Mouse (Mus musculus) stomach, embryonic 14.5 days (tissue): ENCODE results near the gene Hormad1. TPM values are rescaled to one million over a fixed set of nuclear protein-coding genes. Genes with fewer than 3 reads are reported as not detected.
"Not testable (repeated sequence)": the region's sequence is repeated elsewhere in the genome, so short reads cannot be mapped to it uniquely, and the experiment has no call there.

Experiments
- ATAC-seq: fragments of 200-750 bp; cut with Nextera tagmentation; 2 replicates; pipeline ENCODE4 v1.8.0; 2017; ENCODE audit warnings: low read depth, moderate TSS enrichment; ENCODE audit not compliant: insufficient number of reproducible peaks, insufficient read depth, low FRiP score
- H3K27ac ChIP-seq: fragments of 300-500 bp; sonication (generic); 2 replicates; pipeline ENCODE4 v1.5.1; 2014; ENCODE audit warnings: mild to moderate bottlenecking, low read length, moderate library complexity, mixed read lengths
- H3K27me3 ChIP-seq: fragments of 300-500 bp; sonication (generic); 2 replicates; pipeline ENCODE4 v1.6.1; 2014; ENCODE audit warnings: low read length, control low read depth, mixed read lengths; ENCODE audit not compliant: control insufficient read depth, insufficient read depth
- H3K36me3 ChIP-seq: fragments of 300-500 bp; sonication (generic); 2 replicates; pipeline ENCODE4 v1.6.1; 2014; ENCODE audit warnings: mild to moderate bottlenecking, control low read depth, low read length, moderate library complexity, mixed read lengths; ENCODE audit not compliant: control insufficient read depth, insufficient read depth
- H3K4me1 ChIP-seq: fragments of 300-500 bp; sonication (generic); 2 replicates; pipeline ENCODE4 v1.6.1; 2014; ENCODE audit warnings: low read length, control low read depth, mixed read lengths; ENCODE audit not compliant: control insufficient read depth, insufficient read depth
- H3K4me2 ChIP-seq: fragments of 300-500 bp; sonication (generic); replicated peaks from 2 replicates; pipeline ENCODE4 v1.6.1; 2014; ENCODE audit warnings: low read depth, low read length, control low read depth
- H3K4me3 ChIP-seq: fragments of 300-500 bp; sonication (generic); 2 replicates; pipeline ENCODE4 v1.5.1; 2014; ENCODE audit warnings: low read depth, low read length, control low read depth
- H3K9ac ChIP-seq: fragments of 300-500 bp; sonication (generic); replicated peaks from 2 replicates; pipeline ENCODE4 v1.6.1; 2014; ENCODE audit warnings: low read depth, mild to moderate bottlenecking, control low read depth, low read length, moderate library complexity, mixed read lengths
- H3K9me3 ChIP-seq: fragments of 300-500 bp; sonication (generic); 2 replicates; pipeline ENCODE4 v1.6.1; 2016; ENCODE audit warnings: low read depth, low read length, control low read depth; ENCODE audit not compliant: control insufficient read depth
- WGBS: fragments of 180-500 bp; shearing (Covaris S2); extraction: QIAGEN DNeasy Blood & Tissue Kit; methylation state at CpG from one replicate; pipeline ENCODE4 v1.1.7; 2014; 5-methylcytosine and 5-hydroxymethylcytosine counted together
- polyA plus RNA-seq: library from polyadenylated mRNA; unstranded; fragments of >200 nt; fragmentation: Nextera tagmentation; extraction: Ambion mirVana; gene quantifications from 2 replicates; pipeline ENCODE4 v1.2.1, GENCODE M21; 2014

Hormad1 gene
- polyA plus RNA-seq, 1 experiment from 2014 or later = not detected

DNA sequence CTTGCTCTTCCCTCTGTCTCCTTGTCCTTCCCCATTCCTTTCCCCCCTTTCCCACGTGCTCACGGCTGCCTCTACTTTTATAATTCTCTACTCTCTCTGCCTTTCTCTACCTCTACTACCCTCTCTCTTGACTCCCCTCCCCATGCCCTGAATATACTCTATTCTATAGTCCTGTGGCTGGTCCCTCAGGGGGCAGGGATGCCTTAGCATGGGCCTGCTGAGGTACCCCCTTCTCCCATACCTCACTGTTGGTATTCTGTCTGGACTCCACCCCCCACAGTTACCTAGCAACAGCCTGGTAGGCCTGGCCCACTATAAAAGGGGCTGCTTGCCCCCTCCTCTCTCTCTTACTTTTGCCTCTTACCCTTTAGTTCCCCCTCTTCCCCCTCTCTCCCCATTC, 64.1 kb downstream of the Hormad1 start:
- Histone ChIP-seq H3K27ac (no peak overlapping the region), H3K4me1 (peaks cover 5% of the 10 kb centered on the region; the same call in 1 of the 2 replicates), H3K36me3 (peaks cover 22% of the 10 kb centered on the region), H3K9me3 (no peaks in the 10 kb centered on the region), H3K4me3 (no peak overlapping the region), H3K27me3 (no peaks in the 10 kb centered on the region), H3K4me2 (no peak overlapping the region), H3K9ac (no peak overlapping the region)
- no peak for ATAC-seq
- 69% methylated on average over 2 of the region's 2 CpGs for WGBS

DNA sequence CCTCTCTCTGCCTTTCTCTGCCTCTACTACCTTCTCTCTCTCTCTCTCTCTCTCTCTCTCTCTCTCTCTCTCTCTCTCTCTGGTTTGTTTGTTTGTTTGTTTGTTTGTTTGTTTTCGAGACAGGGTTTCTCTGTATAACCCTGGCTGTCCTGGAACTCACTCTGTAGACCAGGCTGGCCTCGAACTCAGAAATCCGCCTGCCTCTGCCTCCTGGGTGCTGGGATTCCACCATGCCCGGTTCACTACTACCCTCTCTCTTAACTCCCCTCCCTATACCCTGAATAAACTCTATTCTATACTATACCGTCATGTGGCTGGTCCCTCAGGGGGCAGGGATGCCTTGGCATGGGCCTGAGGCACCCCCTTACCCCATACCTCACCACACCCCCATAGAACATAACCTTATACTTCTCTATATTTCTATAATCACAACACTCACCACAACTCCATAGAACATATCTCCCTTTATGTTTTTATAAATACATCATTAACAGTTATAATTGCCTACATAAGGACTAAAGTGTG, 64.6 kb downstream of the Hormad1 start:
- not testable (repeated sequence) for H3K9me3 ChIP-seq, H3K27me3 ChIP-seq, ATAC-seq, H3K9ac ChIP-seq, H3K4me1 ChIP-seq
- Histone ChIP-seq H3K36me3 (peaks cover 24% of the 10 kb centered on the region), H3K4me3 (peak overlapping the region; percentile 57), H3K27ac (peak overlapping the region; percentile 69), H3K4me2 (peak overlapping the region; percentile 47)
- 65% methylated on average over 5 of the region's 5 CpGs for WGBS

DNA sequence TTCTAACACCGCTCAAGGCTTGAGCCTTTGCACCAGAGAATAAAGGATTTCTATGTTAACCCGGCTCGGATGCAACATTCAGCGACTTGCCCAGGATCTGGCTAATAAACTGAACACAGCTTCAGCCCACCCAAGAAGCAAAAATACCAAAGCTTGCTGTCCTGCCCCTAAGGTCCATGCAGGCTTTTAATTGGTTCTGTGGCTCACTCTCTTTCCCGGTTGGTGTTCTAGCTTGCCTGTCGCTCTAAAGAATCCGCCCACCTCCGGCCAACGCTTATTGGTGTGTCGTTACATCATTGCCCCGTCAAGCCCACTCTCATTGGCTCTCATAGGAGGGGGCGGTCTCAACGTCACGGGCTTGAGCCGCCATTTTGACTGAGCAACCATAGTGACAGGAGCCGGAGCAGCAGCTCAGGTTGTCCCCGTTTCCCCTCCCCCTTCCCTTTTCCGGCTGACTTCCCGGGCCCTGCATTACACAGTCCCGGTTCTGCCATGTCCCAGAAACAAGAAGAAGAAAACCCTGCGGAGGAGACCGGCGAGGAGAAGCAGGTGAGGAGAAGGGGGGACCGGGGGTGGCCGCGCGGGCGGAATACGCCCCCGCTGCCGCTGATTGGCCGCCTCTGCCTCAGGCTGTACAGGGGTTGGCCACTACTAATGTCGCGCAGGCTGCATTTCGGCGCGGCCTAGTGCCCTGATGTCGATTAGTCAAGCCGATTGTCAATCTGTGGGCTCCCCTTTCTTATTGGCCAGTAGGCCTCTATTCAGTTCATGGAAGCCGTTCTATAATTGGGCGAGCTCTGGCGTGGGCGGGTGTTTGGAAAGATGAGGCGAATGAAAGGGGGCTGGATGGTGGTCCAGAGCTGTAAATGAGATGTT, 65.4 kb downstream of the Hormad1 start, which contains the start of gene Ensa:
Gene Ensa, plus strand, starts transcription at position 366 of the 876 bp plus-strand sequence.
- peaks cover 5% of the 10 kb centered on the region; the same call in 1 of the 2 replicates for H3K4me1 ChIP-seq
- H3K9ac ChIP-seq = peak within 1 kb of the TSS; percentile 40; the same call in 1 of the 2 replicates
- under 1% methylated on average over 44 of the region's 44 CpGs for WGBS
- H3K4me2 ChIP-seq = peak within 1 kb of the TSS; percentile 70
- peaks cover 32% of the 10 kb centered on the region for H3K36me3 ChIP-seq
- no peaks in the 10 kb centered on the region for H3K27me3 ChIP-seq
- H3K9me3 ChIP-seq = no peaks in the 10 kb centered on the region
- H3K4me3 ChIP-seq = peak within 1 kb of the TSS; percentile 57
- ATAC-seq = peak; percentile 98
- H3K27ac ChIP-seq = peak within 1 kb of the TSS; percentile 76

DNA sequence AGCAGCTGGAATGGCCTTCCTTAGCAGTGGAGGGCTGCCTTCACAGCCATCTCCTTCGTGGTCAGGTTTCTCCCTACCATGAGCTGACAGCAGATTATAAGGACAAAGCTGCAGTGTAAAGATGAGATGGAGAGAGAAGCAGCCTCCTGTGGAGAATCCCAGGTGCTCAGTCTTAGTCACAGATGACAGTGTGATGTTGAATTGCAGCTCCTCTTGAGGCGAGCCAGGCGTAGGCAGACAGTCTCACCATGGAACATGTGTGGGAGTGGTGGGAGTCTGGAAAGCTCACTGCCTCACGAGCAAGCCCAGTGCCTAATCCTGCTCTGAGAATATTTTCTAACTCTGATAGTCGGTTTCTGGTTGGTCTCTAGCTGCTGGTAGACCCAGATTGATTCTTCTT, 68.3 kb downstream of the Hormad1 start:
- Histone ChIP-seq H3K27me3 (no peaks in the 10 kb centered on the region), H3K4me3 (no peak overlapping the region), H3K4me2 (no peak overlapping the region), H3K36me3 (peaks cover 57% of the 10 kb centered on the region), H3K9me3 (no peaks in the 10 kb centered on the region), H3K27ac (no peak overlapping the region), H3K9ac (no peak overlapping the region), H3K4me1 (peaks cover 5% of the 10 kb centered on the region; the same call in 1 of the 2 replicates)
- ATAC-seq = no peak
- WGBS = 84% methylated on average over 5 of the region's 5 CpGs

DNA sequence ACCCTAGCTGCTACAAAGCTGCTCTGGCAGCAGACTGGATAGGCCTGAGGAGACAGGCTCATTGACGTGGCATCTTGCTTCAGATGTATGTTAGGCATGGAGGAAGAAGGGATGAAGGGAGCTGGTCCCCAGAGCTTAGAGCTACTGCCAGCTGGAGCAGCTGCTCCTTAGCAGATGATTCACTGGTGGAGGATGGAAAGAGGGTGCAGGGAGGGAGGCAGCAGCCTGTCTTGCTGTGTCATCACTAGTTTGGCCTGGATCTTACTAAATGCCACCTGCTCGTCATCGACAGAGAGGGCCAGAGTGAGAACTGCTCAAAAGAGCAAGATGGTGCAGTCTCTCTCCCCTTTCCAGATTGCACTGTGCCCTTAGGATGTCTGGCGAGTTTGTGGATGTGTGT, 70.3 kb downstream of the Hormad1 start:
- Histone ChIP-seq H3K4me2 (no peak overlapping the region), H3K27me3 (no peaks in the 10 kb centered on the region), H3K9ac (no peak overlapping the region), H3K9me3 (no peaks in the 10 kb centered on the region), H3K4me1 (0 out of 2 replicates have a peak, but pooled peaks cover 2% of the 10 kb centered on the region), H3K4me3 (no peak overlapping the region), H3K36me3 (peaks cover 70% of the 10 kb centered on the region), H3K27ac (no peak overlapping the region)
- 82% methylated on average over 4 of the region's 4 CpGs for WGBS
- ATAC-seq = no peak

DNA sequence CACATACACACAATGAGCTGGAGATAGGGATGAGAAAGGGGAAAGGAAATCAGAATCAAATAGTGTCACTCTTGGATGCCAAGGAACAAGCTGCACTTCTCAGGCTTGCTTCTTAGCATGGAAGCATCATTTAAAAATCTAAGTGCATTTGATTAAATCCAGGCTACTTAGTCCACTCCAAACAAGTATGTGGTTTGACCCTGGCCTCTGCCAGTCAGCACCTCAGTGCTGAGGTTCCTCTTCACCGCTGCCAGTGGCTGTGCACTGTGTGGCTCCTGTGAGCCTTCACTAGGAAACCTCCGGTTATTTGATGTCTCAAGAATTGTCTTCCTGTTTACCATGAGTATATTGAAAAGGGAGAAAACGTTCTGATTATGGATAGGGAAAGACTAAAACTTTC, 71.4 kb downstream of the Hormad1 start:
- Histone ChIP-seq H3K9ac (no peak overlapping the region), H3K4me1 (0 out of 2 replicates have a peak, but pooled peaks cover 2% of the 10 kb centered on the region), H3K36me3 (peaks cover 78% of the 10 kb centered on the region), H3K27ac (no peak overlapping the region), H3K4me3 (no peak overlapping the region), H3K27me3 (no peaks in the 10 kb centered on the region), H3K4me2 (no peak overlapping the region), H3K9me3 (no peaks in the 10 kb centered on the region)
- ATAC-seq = no peak
- WGBS = 78% methylated on average over 3 of the region's 3 CpGs

DNA sequence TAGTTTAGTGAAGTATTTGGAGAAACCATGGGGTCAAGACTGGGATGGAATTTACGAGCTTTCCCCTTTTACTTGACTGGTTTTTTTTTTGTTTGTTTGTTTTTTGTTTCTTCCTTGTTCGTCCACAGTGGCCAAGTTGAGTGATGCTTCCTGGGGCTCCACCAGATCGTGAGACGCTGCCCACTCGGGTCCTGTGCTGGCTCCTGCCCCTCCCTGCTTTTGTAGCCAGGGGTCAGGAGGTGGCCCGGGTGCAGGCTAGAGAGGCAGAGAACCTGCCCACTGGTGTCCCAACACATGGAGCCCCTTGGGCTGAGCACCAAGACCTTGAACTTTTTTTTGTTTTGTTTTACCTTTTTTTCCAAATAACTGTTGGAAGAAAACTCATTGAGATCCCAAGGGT, 71.8 kb downstream of the Hormad1 start:
- Histone ChIP-seq H3K27me3 (no peaks in the 10 kb centered on the region), H3K4me3 (no peak overlapping the region), H3K4me1 (no peaks in the 10 kb centered on the region), H3K27ac (no peak overlapping the region), H3K9me3 (no peaks in the 10 kb centered on the region), H3K9ac (no peak overlapping the region), H3K36me3 (peaks cover 79% of the 10 kb centered on the region), H3K4me2 (no peak overlapping the region)
- 71% methylated on average over 6 of the region's 6 CpGs for WGBS
- no peak for ATAC-seq

DNA sequence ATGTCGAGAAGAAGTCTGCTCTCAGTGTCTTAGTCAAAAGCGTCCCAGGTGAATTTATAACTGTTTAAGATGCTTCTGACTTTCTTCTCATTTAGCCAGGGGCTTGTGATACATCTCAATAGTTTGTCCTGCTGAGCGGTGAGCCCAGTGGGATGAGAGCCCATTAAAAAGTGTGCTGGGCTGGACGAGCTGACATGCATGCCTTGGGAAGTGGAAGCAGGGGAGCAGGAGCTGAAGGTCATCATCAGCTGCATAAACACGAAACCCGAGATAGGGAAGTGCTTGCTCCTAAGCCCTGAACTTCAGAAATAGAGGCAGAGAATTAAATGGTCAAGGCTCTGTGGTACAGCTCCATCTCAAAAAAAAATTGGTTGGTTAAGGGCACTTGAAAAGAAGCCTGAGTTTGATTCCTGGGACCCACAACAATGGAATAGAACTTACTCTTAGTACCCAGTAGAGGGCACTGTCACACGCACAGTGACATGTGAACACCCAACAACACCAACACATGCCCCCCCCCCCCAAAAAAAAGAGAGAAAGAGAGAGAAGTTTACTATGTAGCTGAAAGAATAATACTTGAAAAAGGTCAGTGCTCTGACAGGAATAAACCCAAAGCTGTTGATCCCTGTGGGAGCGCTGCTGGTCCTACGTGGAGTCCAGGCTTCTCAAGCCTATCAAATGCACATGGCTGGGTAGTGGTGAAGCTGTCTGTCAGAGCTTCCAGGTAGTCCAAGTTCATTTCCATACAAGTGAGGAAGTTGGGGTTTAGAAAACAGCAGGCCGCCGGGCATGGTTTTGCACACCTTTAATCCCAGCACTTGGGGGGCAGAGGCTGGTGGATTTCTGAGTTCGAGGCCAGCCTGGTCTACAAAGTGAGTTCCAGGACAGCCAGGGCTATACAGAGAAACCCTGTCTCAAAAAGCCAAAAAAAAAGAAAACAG, 73.4 kb downstream of the Hormad1 start:
- no peak overlapping the region for H3K27ac ChIP-seq
- WGBS = 68% methylated on average over 12 of the region's 12 CpGs

More for the DNA sequence above, 73.4 kb downstream of the Hormad1 start:
- H3K4me2 ChIP-seq = no peak overlapping the region
- H3K36me3 ChIP-seq = peaks cover 72% of the 10 kb centered on the region
- no peaks in the 10 kb centered on the region for H3K4me1 ChIP-seq
- ATAC-seq = no peak
- no peaks in the 10 kb centered on the region for H3K27me3 ChIP-seq
- no peaks in the 10 kb centered on the region for H3K9me3 ChIP-seq
- no peak overlapping the region for H3K9ac ChIP-seq
- no peak overlapping the region for H3K4me3 ChIP-seq
